ENCODE assay signal across 19 mouse cellular contexts in the genomic region with DNA sequence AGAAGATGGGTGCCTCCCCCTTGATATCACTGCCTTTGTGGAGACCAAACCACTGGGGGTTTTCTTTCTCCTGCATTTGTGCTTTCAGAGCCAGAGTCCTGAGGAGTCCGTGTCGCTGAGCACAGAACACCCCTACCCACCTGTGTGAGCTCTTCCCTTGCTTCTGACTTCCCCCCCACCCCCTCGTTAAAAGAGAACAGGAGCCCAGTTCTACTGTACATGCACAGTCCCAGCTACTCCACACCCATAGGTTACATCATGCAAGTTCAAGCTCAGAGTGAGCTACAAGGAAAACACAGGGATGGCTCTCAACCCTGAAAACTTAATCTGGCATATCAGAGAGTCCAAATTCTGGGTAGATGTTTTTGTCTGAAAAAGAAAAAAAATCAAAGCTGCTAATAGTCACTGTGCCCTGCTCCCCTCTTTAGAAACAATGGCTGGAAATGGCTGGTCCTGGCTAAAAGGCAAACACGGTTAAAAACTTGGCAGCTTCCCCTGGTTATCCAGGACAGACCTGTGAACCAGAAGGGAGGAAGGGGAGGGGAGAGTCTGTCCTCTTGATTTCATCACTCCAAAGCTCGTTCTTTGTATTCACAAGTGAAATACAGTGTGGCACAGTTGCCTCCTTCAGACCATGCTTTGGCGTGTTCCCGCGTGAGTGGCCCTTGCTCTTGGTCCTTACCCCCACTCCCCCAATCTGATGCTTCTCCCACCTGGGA.
DNase-seq lines count a peak whose midpoint lies in the region; ATAC-seq and TF ChIP-seq lines count a peak whose summit lies in the region.
"Had no signal": no experiment of that assay in that cellular context is flagged by ENCODE, and none has a peak within 500 bp of the region (broad histone marks: within the 10 kb centered on the region; RNA-seq: fewer than 3 reads in every experiment).

No protein-coding gene starts in this region.

- no peak overlapping the region for H3K4me3 ChIP-seq in forebrain, postnatal 0 days (ENCODE audit: low read depth, low read length)
- H3K4me3 ChIP-seq in forebrain, embryonic 12.5 days (replicated peaks): no peak overlapping the region
- no peak overlapping the region for H3K4me3 ChIP-seq in hindbrain, embryonic 16.5 days (ENCODE audit: low read length)
- H3K4me3 ChIP-seq in hindbrain, embryonic 12.5 days: no peak overlapping the region
- no peak overlapping the region for H3K4me3 ChIP-seq in lung, embryonic 14.5 days (ENCODE audit: low read depth, low read length)
- H3K4me3 ChIP-seq: embryonic facial prominence, embryonic 12.5 days; midbrain, embryonic 10.5 days had no signal

- H3K36me3 ChIP-seq in forebrain, postnatal 0 days (ENCODE audit: insufficient read depth): peaks cover 29% of the 10 kb centered on the region
- peaks cover 19% of the 10 kb centered on the region for H3K36me3 ChIP-seq in forebrain, embryonic 12.5 days (replicated peaks)
- H3K36me3 ChIP-seq in hindbrain, embryonic 16.5 days (ENCODE audit: control insufficient read depth, insufficient read depth, low read length): peaks cover 20% of the 10 kb centered on the region; the same call in 1 of the 2 replicates
- H3K36me3 ChIP-seq in hindbrain, embryonic 12.5 days: peaks cover 27% of the 10 kb centered on the region
- no peaks in the 10 kb centered on the region for H3K36me3 ChIP-seq in lung, embryonic 14.5 days (ENCODE audit: insufficient read depth)

- ATAC-seq in forebrain, postnatal 0 days: peak; percentile 34
- no peak for ATAC-seq in forebrain, embryonic 12.5 days (ENCODE audit: low FRiP score)
- ATAC-seq in hindbrain, embryonic 16.5 days: peak; percentile 40; the same call in 1 of the 2 replicates
- no peak for ATAC-seq in hindbrain, embryonic 12.5 days (ENCODE audit: low FRiP score)
- peak; percentile 49; the same call in 1 of the 2 replicates for ATAC-seq in lung, embryonic 14.5 days (ENCODE audit: insufficient read depth)
- no peak for ATAC-seq in activated CD4-positive, CD25-positive, alpha-beta regulatory T cell, adult 4 months

- TF ChIP-seq CTCF in forebrain, postnatal 0 days (IDR thresholded peaks at IDR 0.05; ENCODE audit: low read depth): no peak
- no peak for TF ChIP-seq CTCF in lung, embryonic 14.5 days (IDR thresholded peaks at IDR 0.05; ENCODE audit: low read depth)

- no peak for DNase-seq in forebrain, postnatal 0 days
- DNase-seq in lung, embryonic 14.5 days: peak; percentile 59
- no peak for DNase-seq in lung, postnatal 4 days
- peak; percentile 67 for DNase-seq in adipocyte (ENCODE audit: low spot score)
- DNase-seq: adrenal gland, postnatal 25 days; B cell, adult 2 months; cerebellum, adult 11 months; cerebellum, postnatal 36 days; gastrocnemius, postnatal 14 days; kidney, adult 18-20 months; layer of hippocampus, adult 9-11 months; thymus, adult 18-20 months had no signal

- H3K4me1 ChIP-seq in forebrain, postnatal 0 days (ENCODE audit: insufficient read depth): no peaks in the 10 kb centered on the region
- H3K4me1 ChIP-seq in forebrain, embryonic 12.5 days: no peaks in the 10 kb centered on the region
- no peaks in the 10 kb centered on the region for H3K4me1 ChIP-seq in hindbrain, embryonic 16.5 days (ENCODE audit: control insufficient read depth, insufficient read depth, low read depth, low read length)
- no peaks in the 10 kb centered on the region for H3K4me1 ChIP-seq in hindbrain, embryonic 12.5 days
- no peaks in the 10 kb centered on the region for H3K4me1 ChIP-seq in lung, embryonic 14.5 days (ENCODE audit: insufficient read depth)
- H3K4me1 ChIP-seq: embryonic facial prominence, embryonic 12.5 days; midbrain, embryonic 10.5 days had no signal

- H3K9ac ChIP-seq in forebrain, postnatal 0 days: no peak overlapping the region
- H3K9ac ChIP-seq in forebrain, embryonic 12.5 days: no peak overlapping the region
- no peak overlapping the region for H3K9ac ChIP-seq in hindbrain, embryonic 16.5 days (ENCODE audit: low read depth, low read length)
- H3K9ac ChIP-seq in hindbrain, embryonic 12.5 days: no peak overlapping the region
- no peak overlapping the region for H3K9ac ChIP-seq in lung, embryonic 14.5 days
- H3K9ac ChIP-seq: embryonic facial prominence, embryonic 12.5 days; liver, embryonic 14.5 days had no signal

- H3K27me3 ChIP-seq in forebrain, postnatal 0 days (ENCODE audit: insufficient read depth, low read length): no peaks in the 10 kb centered on the region
- no peaks in the 10 kb centered on the region for H3K27me3 ChIP-seq in forebrain, embryonic 12.5 days
- H3K27me3 ChIP-seq in hindbrain, embryonic 16.5 days (replicated peaks; ENCODE audit: control insufficient read depth, insufficient read depth, low read length): no peaks in the 10 kb centered on the region
- no peaks in the 10 kb centered on the region for H3K27me3 ChIP-seq in hindbrain, embryonic 12.5 days
- H3K27me3 ChIP-seq in lung, embryonic 14.5 days (ENCODE audit: insufficient read depth, low read length): no peaks in the 10 kb centered on the region
- H3K27me3 ChIP-seq: embryonic facial prominence, embryonic 12.5 days had no signal

- 67% methylated on average over 8 of the region's 8 CpGs for WGBS in forebrain, postnatal 0 days
- 87% methylated on average over 8 of the region's 8 CpGs for WGBS in forebrain, embryonic 12.5 days
- 80% methylated on average over 8 of the region's 8 CpGs for WGBS in hindbrain, embryonic 16.5 days
- WGBS in hindbrain, embryonic 12.5 days: 79% methylated on average over 8 of the region's 8 CpGs
- WGBS in lung, embryonic 14.5 days: 70% methylated on average over 8 of the region's 8 CpGs

- no peak overlapping the region for H3K27ac ChIP-seq in forebrain, postnatal 0 days (ENCODE audit: low read depth, low read length)
- no peak overlapping the region for H3K27ac ChIP-seq in forebrain, embryonic 12.5 days
- no peak overlapping the region for H3K27ac ChIP-seq in hindbrain, embryonic 16.5 days (ENCODE audit: low read depth, low read length)
- no peak overlapping the region for H3K27ac ChIP-seq in hindbrain, embryonic 12.5 days
- peak overlapping the region; percentile 33; the same call in 1 of the 2 replicates for H3K27ac ChIP-seq in lung, embryonic 14.5 days (ENCODE audit: low read depth)
- H3K27ac ChIP-seq: embryonic facial prominence, embryonic 12.5 days; liver, embryonic 14.5 days; midbrain, embryonic 10.5 days had no signal

- no peak overlapping the region for H3K4me2 ChIP-seq in forebrain, postnatal 0 days (ENCODE audit: low read depth)
- H3K4me2 ChIP-seq in forebrain, embryonic 12.5 days: no peak overlapping the region
- H3K4me2 ChIP-seq in hindbrain, embryonic 16.5 days (ENCODE audit: low read length): no peak overlapping the region
- no peak overlapping the region for H3K4me2 ChIP-seq in hindbrain, embryonic 12.5 days (replicated peaks)
- no peak overlapping the region for H3K4me2 ChIP-seq in lung, embryonic 14.5 days
- H3K4me2 ChIP-seq: embryonic facial prominence, embryonic 12.5 days had no signal

- no peaks in the 10 kb centered on the region for H3K9me3 ChIP-seq in forebrain, postnatal 0 days (ENCODE audit: low read length)
- no peaks in the 10 kb centered on the region for H3K9me3 ChIP-seq in forebrain, embryonic 12.5 days
- H3K9me3 ChIP-seq in hindbrain, embryonic 16.5 days (ENCODE audit: control insufficient read depth, low read length): no peaks in the 10 kb centered on the region
- H3K9me3 ChIP-seq in hindbrain, embryonic 12.5 days (replicated peaks): no peaks in the 10 kb centered on the region
- no peaks in the 10 kb centered on the region for H3K9me3 ChIP-seq in lung, embryonic 14.5 days (ENCODE audit: low read depth, low read length)
- H3K9me3 ChIP-seq: embryonic facial prominence, embryonic 12.5 days; midbrain, embryonic 10.5 days had no signal

Comparison
In these comparisons a context has a peak if more than half of its experiments do, and no peak if none do; other contexts are left out.
1. ATAC-seq: peak in forebrain, postnatal 0 days (single experiment), hindbrain, embryonic 16.5 days (single experiment) and lung, embryonic 14.5 days (single experiment); none in forebrain, embryonic 12.5 days (single experiment), hindbrain, embryonic 12.5 days (single experiment) and activated CD4-positive, CD25-positive, alpha-beta regulatory T cell, adult 4 months (single experiment).
2. DNase-seq: peak in lung, embryonic 14.5 days (single experiment) and adipocyte (single experiment); none in forebrain, postnatal 0 days (single experiment) and lung, postnatal 4 days (0 of 2).